Mouse (Mus musculus): ENCODE data around the gene Jazf1.

Jazf1 gene

DNA sequence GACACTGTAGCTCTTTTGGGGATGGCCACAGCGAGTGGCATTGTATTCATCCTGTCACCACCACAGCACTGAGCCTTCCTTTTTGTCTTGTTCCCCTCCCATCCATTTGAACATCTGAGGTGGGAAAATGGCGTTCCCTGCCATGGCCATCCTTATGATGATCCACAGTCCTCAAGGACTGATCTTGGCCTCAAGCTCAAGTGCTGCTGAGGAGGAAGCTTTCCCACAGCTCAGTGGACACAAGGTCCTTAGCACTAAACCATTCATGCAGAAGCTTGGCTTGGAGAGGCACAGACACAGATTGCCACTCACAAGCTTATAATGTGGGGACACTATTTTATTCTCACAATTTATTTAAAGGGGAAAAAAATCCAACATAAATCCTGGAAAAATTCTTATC is 58.1 kb downstream of the Jazf1 start:
- no peak for DNase-seq (ENCODE audit: low read depth, low spot score)

DNA sequence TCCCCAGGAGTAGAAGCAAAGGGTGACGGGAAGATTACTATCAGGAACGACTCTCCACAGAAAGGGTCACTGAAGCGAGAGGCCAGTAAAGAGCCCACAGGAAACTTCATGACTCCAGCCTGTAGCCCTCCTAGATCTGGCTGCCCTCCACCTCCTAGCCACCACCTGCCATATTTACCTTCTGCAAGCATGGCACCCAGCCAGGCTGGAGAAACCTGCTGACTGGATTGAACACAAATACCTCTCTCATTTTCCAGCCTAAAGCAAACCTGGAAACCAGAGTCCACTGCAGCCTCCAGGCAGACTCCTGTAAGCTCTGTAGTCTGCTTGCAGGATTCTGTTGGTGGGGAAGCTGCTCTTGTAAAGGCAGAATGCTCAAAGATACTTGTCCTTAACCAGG is 62.4 kb downstream of the Jazf1 start:
- no peak for DNase-seq (ENCODE audit: low read depth, low spot score)

DNA sequence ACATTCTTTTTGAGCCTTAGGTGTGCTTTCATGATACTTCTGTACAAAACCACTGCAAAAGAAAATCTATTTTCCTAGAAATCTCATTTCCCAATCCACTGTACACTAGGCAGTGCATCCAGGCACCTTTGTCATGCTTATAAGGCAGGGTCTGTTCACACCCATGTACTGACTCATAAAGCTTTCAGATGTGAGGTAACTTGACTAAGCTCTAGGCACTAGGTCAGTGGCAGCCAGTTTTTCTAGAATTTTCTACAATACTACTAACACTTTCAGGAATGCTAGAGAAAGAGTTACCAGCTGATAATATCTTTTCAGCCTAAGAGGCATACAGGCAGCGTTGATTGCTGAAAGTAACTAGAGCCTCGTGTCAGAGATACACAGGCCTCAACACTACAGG is 62.9 kb downstream of the Jazf1 start:
- no peak for DNase-seq (ENCODE audit: low read depth, low spot score)

DNA sequence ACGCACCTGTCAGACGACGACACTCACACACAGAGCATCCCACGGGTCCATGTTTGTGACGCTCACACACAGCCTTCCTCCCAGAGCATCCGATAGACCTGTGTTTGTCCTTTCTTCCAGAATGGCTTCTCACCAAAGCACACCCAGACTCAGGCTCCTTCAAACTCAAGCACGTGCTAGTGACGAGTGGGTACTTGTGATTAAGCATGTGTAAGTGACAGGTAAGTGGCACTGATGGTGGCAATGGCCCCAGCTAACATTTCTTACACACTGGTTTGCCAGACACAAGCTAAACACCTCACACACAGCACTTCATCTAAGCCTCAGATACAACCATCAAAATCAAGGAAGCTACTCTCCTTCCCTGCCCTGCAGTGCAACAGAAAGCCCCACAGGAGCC is 77.6 kb downstream of the Jazf1 start:
- DNase-seq (ENCODE audit: low read depth, low spot score) = no peak

DNA sequence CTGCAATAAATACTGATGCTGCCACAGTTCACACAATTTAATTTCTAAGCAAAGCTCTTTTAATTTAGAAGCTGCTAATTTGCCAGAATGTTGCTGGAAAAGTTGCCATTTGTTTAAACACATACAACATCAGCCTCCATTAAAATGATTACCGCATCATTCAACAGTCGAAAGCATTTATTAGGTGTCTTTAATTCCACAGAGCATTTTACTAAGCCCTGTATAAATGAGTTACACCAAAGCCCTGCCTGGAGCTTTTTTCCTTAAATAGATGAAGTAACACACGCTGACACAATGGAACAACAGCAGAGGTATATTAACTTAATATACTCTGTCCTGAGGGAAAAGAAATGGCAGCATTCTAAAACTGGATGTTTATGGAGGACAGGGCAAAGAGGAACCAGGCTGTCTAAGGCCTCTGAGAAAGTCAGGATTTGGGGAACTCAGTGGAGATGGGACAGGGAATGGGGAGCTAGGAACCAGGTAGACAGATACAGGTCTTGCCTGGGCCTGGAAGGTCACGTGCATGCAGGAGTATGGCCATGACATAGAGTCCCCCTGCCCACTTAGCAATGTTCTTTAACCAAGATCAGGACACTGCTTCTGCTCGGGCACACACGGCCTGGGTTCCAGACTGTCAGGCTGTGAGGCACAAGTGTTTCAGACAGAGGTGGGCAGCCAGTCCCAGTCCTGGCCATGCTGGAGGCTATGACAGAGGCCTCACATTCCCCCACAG is 80.4 kb downstream of the Jazf1 start:
- DNase-seq (ENCODE audit: low read depth, low spot score) = no peak

DNA sequence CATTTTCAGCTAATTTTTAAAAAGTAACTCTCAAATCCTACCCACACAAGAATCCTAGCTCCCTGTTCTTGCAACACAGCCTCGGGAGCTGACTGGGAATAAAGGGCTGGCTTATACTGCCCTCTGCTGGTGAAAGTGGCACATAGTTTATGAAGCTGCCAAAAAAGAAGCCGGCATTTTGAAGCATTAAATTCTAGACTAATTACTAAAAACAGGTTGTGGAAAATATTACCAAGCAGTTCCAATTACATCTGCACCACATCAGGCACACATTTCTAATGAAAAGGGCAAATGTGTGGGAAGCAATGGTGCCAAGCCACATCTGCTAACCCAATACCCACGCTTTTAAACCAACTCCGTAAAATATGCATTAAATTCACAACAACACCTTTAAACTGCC is 81.0 kb downstream of the Jazf1 start:
- no peak for DNase-seq (ENCODE audit: low read depth, low spot score)

DNA sequence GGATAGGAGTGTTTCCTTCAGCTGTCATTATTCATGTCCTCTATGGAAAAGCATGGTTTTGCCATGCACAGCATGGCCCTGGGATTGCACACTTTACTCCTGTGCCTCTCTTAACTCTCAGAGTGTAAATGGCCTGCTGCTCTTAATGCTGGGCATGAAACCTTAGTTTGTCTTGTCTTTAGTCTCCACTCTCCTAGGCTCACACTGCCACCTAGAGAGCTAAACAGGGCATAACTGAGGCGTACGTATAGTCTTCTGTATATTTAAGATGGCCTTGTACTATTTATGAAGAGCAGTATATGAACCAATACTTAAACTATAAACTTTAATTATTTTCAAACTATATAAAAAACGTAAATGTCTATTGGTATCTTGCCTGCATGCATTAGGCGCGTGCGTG is 86.3 kb downstream of the Jazf1 start:
- DNase-seq (ENCODE audit: low read depth, low spot score) = no peak

DNA sequence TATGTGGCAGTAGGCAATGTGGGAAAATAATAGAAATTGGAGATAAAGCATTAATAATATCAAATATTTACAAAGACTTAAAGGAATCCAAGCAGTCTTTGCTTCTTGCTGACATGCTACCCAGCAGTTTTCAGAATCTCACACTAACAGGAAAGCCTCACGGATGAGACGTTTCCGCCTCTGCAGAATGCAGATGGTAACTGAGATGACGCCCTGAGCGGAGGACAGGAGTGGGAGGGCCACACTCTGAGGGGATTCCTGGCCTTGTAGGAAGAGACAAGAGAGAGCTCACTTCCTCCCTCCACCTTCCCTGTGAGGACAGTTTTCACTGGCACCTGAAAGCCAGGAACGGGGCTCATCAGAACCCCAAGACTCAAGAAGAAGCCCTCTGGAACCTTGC is 88.9 kb downstream of the Jazf1 start:
- DNase-seq (ENCODE audit: low read depth, low spot score) = no peak

DNA sequence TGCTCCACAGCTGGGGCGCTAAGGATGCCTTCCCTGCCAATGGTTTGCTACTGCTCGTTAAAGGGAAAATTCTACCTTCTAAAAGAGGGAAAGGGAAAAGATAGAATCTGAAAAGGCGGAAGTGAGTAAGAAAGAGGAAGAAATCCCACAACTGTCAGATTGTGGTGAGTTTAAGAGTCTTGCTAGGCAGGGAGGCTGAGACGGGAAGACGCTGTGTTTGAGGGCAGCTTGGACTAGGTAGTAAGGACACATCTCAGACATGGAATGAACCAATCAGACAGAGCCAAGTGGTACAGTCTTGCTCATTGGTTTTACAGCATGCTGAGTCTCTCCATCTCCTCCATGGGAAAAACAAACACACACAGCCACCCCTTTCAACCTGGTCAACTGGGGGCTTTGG is 95.1 kb downstream of the Jazf1 start:
- DNase-seq (ENCODE audit: low read depth, low spot score) = no peak

DNA sequence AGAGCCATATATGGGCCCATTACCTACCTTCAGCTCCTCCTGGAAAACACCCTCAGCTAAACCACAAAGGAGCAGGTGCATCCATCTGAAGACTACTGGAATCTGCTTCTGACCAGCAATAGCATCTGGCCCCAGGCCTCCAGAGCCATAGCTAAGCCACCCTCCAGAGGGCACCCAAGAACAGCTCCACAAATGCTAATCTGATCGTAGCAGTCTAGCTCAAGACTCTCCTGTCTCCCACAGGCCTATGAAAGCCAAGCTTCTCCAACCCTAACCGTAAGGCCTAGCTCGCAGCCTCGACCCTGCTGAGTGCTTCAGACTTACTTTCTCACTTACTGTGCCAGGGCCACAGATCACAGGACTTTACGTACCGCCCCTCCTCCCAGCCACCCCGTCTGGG is 96.3 kb downstream of the Jazf1 start:
- DNase-seq (ENCODE audit: low read depth, low spot score) = no peak

DNA sequence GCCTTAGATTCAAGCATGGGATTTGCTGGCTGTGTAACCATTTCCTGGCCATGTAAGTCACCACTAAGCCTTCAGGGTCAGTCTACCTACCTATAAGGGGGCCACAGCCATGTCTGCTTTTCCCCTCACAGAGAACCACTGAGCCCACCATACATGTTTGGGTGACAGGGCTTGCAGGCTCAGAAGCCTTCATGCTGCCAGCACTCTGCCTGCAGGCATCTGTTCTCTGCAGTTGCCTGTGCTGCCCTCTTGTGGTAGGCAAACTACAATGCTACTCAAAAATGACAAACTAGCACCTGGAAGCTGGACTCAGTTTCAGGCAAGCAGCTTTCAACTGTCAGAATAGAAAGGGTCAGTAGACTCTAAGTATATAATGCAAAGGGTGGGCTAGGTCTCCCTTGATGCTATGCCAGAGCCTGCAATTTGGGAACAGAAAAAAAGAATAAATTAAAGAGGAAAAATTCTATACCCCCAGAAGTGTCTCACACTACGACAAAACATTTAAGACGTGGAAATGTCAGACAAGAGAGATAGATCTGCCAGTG is 98.6 kb downstream of the Jazf1 start:
- DNase-seq (ENCODE audit: low read depth, low spot score) = peak; percentile 65

DNA sequence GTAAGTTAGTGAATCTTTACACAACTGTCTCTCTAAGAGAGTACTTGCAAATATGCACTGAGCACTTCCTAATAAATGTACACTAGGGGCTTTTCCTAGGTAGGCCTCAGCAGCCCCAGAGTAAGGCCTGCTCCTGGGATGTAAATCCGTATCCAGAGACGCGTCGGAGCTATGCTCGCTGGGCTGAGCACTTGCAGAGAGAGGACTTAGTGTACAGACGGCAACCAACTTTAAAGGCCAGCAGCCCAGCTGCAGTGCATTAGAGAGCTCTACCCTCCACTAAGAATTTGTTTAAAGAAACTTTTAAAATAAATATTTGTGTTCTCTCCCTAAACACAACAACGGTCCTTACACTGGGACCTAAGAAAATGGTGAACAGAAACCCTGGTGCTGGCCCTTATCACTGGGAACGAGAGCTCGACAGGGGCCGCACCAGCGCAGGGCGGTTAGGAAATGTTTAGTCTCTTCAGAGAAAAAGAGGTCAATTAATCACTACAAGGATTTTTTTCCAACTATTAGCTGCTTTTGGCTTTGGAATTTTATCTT is 100.0 kb downstream of the Jazf1 start:
- DNase-seq (ENCODE audit: low read depth, low spot score) = no peak

DNA sequence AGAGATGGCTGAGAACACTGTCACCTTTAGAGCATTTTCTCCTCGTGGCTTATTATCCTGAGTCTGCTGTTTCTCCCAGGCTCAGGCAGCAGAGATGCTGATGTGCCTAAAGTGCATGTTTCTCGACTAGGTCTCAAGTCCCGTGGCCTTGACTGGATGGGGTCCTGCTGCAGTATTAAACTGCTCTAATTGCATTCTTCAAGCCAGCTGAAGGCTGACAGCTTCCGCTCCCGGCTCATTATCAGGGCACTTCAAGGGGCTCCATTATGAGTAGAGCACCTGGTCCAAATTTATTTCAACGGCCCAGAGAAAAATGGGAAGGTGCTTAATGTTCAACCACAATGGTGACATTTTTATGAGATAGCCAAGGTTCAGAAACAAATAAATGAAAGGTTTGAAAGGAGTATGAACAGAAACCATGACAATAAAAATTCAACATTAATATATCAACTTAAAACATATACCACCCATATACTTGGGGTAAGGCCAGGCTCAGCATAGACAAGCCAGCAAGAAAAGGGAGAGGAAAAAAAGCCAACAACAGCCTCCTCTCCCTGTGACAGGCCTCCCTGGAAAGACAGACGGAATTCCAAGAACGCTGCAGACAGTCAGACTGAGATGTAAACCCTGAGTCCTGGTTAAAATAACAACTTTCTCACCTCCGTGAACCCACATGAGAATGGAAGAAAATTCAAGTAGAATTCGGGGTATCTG is 100.7 kb downstream of the Jazf1 start:
- no peak for DNase-seq (ENCODE audit: low read depth, low spot score)

DNA sequence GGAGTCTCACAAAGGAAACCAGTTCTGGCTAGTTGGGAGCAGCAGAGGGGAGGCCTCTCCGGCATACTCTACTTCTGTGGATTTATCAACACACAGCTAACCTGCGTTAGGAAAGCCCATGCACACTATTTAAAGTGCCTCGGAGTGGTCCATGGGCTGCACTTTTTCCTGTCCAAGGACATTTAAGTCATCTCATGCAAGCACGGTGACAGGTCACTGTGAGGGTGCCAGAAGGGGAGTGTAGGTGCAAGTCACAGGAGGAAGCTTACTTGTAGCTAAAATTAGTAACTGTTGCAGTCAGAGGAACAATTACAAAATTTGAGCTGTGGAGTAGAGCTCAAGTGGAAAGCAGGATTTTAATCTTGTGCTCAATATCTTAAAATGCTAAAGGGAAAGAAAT is 102.4 kb downstream of the Jazf1 start:
- DNase-seq (ENCODE audit: low read depth, low spot score) = no peak

DNA sequence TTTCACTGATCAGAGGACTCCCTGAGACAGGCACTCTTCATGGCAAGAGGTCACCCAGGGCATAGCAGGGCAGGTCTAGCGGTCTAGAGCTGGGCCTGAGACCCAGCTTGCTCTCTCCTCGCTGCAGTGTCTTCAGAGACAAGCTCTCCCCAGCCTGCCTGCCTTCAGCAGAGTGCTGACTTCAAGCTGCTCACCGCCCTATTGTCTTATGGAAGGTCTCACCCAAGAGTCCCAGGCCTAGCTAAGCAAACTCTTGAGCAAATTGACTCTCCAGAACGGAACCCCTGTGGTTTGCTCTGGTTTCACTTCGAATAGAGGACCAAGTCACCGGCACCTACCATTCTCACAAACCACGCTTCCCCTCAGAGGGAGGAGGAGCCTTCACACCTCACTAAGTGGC is 103.1 kb downstream of the Jazf1 start:
- DNase-seq (ENCODE audit: low read depth, low spot score) = no peak

DNA sequence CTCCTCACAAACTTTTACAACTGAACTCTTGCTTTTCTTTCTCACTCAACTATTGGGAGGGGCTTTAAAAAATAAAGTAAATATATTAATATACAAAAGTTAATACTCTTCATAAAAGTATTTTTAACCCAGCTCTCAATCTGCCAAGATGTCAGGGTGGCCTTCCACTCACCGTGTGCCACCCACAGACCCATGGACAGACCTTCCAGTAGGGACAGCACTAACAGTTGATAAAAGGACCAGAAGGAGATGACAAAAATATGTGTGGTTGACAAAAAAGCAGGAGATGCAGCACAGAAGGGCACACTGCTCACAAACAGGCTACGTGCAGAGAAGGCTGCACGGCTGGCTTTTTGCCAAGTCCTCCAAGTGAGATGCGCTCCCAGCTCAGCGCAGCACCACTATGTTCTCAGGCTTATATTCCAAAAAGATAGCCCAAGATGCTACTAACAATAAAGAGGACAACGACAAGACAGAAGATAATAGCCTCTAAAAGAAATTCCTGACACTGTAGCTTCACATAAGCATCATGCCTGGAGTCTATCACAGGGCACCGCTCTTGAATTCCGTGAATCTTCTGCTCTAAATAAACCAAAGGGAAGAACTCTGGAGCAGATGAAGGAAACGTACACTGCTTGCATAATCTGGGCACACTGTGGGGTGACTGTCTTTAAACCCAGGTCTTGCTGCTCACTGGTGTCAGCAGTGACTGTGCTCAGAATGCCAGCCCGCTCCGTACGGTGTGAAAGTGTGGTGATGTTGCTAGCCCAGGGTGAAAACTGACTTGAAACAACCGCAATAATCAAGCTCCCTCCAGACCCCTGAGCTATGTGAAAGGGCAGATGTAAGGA is 104.4 kb downstream of the Jazf1 start:
- no peak for DNase-seq (ENCODE audit: low read depth, low spot score)

DNA sequence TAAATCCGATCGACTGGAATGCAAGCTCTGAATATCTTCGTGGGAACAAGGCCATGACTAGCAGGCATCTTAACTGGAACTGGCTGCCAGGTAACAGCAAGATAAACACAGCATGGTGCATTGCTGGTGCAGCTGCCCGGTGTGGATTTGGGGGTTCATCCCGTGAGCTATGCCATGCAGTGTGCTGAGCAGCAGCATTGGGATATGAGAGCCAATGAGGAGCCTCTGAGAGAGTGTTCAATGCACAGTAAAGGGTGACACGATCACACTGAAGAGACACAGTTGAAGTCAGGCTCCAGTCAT is 105.0 kb downstream of the Jazf1 start:
- DNase-seq (ENCODE audit: low read depth, low spot score) = no peak

DNA sequence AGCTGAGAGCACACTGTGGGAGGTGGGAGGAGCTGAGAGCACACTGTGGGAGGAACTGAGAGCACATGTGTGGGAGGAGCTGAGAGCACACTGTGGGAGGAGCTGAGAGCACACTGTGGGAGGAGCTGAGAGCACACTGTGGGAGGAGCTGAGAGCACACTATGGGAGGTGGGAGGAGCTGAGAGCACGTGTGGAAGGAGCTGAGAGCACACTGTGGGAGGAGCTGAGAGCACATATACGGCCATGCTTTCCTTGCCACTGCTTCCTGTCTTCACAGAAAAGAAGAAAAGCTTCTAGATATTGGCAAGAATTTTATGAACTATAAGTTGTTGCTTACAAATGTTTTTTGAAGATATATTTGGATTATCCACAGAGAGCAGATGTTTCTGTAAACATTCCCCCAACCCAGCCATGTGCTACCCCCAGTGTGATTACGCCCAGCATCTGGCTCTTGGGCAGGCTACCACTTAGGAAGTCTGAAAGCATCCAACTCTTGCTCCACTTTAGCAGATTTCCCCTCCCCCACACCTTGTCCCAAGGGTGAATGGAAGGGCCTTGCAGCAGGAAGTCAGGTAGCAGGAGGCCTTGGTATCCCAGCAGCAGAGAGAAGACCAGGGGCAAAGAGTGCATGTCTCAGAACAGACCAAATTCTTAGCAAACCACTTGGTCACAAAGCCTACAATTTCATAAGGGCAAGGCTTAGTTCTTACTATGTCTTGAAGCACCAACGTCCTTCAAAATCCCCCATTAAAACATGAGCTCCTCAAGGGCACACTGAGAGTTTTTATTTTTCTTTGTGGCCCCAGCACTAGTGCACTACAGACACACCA is 105.6 kb downstream of the Jazf1 start:
- no peak for DNase-seq (ENCODE audit: low read depth, low spot score)

DNA sequence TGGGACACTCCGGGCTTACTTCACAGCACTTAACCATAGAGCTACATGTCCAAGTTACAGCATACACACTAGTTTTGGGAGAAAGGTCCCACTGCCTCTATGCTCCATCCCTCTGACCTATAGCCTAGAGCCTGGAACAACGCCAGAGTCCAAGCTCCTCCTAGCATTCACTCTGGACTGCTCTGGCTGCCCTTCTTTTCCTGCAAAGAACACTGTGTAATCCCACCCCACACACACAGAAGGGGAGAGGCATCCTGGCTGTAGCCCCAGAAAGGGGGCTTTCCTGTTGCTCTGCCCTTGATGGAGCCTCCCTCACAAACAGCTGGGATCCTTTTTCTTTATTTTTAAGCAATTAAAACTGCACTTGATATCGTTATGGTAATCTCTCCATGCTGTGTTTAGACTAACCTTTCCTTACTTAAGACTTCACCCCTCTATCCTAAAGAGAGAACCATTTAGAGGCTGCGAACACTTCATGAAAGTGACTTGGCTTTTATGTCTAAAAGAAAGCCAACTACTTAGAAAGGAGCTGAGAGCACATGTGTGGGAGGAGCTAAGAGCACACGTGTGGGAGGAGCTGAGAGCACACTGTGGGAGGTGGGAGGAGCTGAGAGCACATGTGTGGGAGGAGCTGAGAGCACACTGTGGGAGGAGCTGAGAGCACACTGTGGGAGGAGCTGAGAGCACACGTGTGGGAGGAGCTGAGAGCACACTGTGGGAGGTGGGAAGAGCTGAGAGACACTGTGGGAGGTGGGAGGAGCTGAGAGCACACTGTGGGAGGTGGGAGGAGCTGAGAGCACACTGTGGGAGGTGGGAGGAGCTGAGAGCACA is 106.6 kb downstream of the Jazf1 start:
- DNase-seq (ENCODE audit: low read depth, low spot score) = no peak

DNA sequence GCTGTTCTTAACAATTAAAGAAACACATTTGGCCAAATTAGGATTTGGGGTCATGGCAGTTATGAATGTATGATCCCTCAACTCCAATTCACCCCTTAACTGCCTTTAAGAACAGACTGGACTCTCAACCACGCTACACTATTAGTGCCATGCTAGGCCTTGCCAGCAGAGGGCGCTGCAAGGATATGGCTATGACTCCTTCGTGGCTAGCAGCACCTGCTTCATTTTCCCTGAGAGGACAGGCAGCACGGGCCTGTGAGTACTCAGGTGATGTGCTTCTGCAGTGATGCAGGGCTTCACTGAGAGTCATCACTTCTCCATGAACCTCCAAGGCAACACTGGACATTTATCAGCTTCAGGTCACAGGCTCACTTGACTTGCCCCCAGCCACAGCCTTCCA is 110.7 kb downstream of the Jazf1 start:
- peak; percentile 56 for DNase-seq (ENCODE audit: low read depth, low spot score)

All from retina, postnatal 7 days (tissue).